Mouse (Mus musculus): ENCODE measurements around the gene Hist2h2ab.
A peak's percentile ranks its signal among the peaks of the same experiment; 100 is the strongest.
"Not testable (repeated sequence)": the region's sequence is repeated elsewhere in the genome, so short reads cannot be mapped to it uniquely, and the experiment has no call there.

Gene Hist2h2ab

DNA sequence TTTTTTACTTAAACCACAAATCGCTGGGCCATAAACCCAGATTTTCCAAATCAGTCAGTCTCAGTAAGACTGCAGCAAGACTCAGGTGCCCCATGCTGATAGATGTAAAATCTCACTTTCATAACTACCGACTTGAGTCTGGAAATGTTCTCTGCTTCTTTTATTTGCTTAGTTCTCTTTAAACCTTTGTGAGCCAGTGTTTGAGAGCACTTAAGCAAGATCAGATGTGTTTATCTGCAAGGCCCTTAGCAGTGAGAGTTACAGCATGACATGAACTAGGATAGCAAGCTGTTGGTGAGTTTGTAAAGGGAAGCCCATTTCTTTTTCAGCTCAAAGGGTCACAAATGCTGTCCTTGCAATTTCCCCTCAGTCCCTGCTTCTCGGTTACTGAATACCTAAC is 37.5 kb downstream of the Hist2h2ab start:
- DNase-seq (ENCODE audit: extremely low read depth, low read depth), result no peak

- DNase-seq (ENCODE audit: extremely low read depth, low read depth), result no peak
These were observed 40.6 kb downstream of the Hist2h2ab start for GRCm38 (mm10) chr3:96260220-96260619.

DNA sequence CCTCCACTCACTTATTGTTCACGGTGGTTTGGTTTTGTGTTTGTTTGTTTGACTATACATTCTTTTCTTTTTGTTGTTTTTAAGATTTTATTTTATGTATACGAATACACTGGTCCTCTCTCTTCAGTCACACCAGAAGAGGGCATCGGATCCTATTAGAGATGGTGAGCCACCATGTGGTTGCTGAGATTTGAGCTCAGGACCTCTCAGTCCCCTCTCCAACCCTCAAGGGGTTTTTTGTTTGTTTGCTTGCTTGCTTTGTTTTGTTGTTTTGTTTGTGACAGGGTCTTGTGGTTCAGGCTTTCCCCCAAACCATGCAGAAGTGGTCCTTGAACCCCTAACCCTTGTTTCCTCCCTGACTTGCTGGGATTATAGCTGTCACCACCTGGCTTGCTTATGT is 42.0 kb downstream of the Hist2h2ab start:
- DNase-seq (ENCODE audit: extremely low read depth, low read depth), result no peak

GRCm38 (mm10) chr3:96262216-96262875 is 42.7 kb downstream of the Hist2h2ab start:
- DNase-seq (ENCODE audit: extremely low read depth, low read depth), result peak; percentile 98

GRCm38 (mm10) chr3:96262979-96263550 is 43.4 kb downstream of the Hist2h2ab start, which contains the start of gene Hist2h4:
TSS of gene Hist2h4 (minus strand) at chr3:96263311.
- DNase-seq (ENCODE audit: extremely low read depth, low read depth), result peak; percentile 100

DNA sequence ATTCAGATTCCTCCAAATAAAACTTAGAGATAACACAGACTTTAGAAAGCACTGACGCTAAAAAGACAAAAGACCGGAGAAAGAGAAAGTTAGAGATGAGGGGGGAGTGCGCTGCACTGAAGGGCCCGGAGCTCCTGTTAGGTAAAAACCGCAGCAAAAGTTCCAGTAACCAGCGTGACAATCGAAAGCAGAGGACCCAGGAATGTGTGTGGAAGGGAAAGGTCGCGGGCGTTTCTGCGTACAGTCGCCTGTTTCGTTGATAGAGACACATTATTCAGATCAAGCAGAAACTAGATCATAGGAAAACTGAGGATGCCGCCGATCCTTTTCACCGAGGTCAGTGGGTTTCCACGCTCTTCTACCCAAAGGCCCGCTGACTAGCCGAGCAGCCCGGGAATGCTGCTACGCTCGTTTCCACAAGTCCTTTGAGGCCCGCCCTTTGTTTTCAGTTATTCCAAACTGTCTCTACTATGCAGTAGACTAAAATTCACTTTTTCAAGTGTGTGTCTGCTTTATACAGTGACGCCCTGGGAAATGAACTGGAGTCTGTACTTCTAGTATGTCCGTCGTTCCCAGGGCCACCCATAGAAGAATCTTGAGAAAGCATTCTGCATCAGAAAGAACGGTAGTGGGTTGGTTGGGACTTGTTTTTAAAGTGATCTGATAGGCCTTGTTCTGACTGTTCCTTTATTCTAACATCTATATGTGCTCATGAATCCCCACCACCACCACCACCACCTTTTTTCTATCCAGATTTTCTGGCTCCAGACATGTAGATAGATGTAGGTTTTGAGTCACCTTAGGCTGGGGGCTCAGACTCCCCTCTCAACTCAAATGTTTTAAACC is 44.1 kb downstream of the Hist2h2ab start:
- DNase-seq (ENCODE audit: extremely low read depth, low read depth), result peak; percentile 83

GRCm38 (mm10) chr3:96264404-96264949 is 44.8 kb downstream of the Hist2h2ab start:
- DNase-seq (ENCODE audit: extremely low read depth, low read depth), result no peak

DNA sequence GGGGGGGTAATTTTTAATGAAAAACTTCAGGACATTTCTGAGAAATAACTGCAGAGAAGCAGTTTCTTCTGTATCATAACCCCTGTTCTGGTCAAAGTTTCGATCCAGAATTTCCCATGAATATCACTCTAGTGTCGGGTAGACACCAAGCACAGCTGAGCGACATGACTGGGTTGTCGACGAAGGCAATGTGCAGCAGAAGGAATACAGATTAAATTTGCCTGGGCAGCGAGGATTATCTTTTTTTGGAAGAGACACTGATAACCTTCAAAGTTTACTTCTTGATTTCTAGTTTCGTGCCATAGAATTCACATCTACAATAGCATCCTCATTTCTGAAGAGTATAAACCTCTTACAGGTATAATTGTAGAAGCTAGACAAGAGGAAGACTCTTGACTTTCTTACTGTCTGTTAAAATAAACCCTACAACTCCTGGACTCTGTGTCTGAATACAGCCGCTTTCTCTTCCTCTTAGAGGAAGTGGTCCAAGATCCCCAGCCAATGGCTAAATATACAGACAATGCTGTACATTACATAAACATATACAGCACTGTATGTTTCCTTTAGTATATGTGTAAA is 46.6 kb downstream of the Hist2h2ab start:
- DNase-seq (ENCODE audit: extremely low read depth, low read depth), result peak; percentile 84

DNA sequence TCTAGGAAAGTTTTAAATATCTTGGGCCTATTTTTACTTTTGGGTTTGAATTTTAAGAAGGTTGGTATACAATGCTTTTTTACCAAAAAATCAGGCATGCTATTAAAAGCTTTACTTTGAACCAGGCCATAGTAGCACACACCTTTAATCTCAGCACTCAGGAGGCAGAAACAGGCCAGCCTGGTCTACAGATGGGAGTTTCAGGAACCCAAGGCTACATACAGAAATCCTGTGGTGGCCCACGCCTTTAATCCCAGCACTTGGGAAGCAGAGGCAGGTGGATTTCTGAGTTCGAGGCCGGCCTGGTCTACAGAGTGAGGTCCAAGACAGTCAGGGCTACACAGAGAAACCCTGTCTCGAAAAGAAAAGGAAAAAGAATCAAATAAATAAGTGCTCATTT is 47.9 kb downstream of the Hist2h2ab start:
- DNase-seq (ENCODE audit: extremely low read depth, low read depth), result no peak

DNA sequence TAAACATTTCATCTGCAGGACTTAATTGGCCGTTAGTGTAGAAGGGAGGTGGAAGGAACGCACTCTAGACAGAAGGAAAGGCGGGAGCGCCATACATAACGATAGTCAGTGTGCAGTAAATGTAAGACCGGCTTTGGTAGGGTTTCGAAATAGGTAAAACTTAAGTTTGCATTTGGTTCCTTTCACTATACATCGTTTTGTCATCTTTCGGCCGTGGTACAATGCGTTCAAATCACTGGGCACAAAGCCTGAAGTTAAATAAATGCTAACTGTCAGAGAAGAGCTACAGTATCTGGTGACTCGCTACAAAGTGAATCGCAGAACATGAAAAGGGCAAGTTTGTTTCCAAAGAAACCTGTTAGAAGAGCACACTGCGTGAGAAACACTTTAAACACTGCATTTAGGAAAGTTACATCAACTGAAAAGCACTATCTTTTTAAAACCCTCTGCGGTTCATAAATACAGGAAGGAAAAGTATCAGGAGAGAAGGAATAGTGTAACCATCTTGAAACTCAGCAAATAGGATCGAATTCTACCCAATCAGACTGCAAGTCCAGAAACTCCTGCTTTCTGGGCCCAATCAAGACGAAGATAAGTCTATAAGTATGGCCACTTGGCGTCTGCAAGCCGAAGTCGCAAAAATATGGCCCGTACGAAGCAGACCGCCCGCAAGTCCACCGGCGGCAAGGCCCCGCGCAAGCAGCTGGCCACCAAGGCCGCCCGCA is 48.5 kb downstream of the Hist2h2ab start, which contains the start of gene Hist2h3b:
Gene Hist2h3b (plus strand): TSS at position 604 of the 725 bp plus-strand sequence.
- DNase-seq (ENCODE audit: extremely low read depth, low read depth), result peak; percentile 100

DNA sequence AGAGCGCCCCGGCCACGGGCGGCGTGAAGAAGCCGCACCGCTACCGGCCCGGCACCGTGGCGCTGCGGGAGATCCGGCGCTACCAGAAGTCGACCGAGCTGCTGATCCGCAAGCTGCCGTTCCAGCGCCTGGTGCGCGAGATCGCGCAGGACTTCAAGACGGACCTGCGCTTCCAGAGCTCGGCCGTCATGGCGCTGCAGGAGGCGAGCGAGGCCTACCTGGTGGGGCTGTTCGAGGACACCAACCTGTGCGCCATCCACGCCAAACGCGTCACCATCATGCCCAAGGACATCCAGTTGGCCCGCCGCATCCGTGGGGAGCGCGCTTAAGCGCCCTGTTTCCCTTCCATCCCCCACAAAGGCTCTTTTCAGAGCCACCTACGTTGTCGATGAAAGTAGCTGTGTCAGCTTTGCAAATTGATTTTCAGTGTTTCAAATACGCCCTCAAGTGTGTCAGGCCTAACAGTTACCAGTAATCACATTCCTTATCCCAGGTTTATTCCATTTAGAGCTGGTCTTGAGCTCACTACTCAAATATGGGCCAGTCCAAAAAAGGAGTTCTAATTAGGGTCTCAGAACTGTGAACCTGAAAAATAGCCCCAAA is 49.2 kb downstream of the Hist2h2ab start:
- DNase-seq (ENCODE audit: extremely low read depth, low read depth), result not testable (repeated sequence)

Data from MEL-GATA-1-ER (cell line).